Mouse (Mus musculus) liver, postnatal 0 days (tissue): ENCODE measurements at regions not wholly inside any gene's neighbourhood (a gene's known extent, or its start where the extent isn't known, plus 50 kb on each side); places are given as distances from the start of the nearest gene placed in this dataset.

Experiments
- ATAC-seq: fragments of 200-750 bp; cut with Nextera tagmentation; 2 replicates; pipeline ENCODE4 v1.8.0; 2017; ENCODE audit warnings: mild to moderate bottlenecking, moderate library complexity
- DNase-seq: peaks from one replicate; pipeline ENCODE4 v3.0.0-alpha.2; 2016
- H3K27ac ChIP-seq: fragments of 300-500 bp; sonication (generic); 2 replicates; pipeline ENCODE4 v1.5.1; 2014; ENCODE audit warnings: antibody characterized with exemption, moderate library complexity, mild to moderate bottlenecking, low read depth
- H3K27me3 ChIP-seq: fragments of 300-500 bp; sonication (generic); 2 replicates; pipeline ENCODE4 v1.6.1; 2014; ENCODE audit warnings: low read length, control low read depth, mixed read lengths; ENCODE audit not compliant: insufficient read depth
- H3K36me3 ChIP-seq: fragments of 300-500 bp; sonication (generic); replicated peaks from 2 replicates; pipeline ENCODE4 v1.6.1; 2014; ENCODE audit warnings: mild to moderate bottlenecking, control low read depth, low read length, moderate library complexity, mixed read lengths; ENCODE audit not compliant: insufficient read depth
- H3K4me1 ChIP-seq: fragments of 300-500 bp; sonication (generic); 2 replicates; pipeline ENCODE4 v1.6.1; 2014; ENCODE audit warnings: antibody characterized with exemption, mild to moderate bottlenecking, control low read depth; ENCODE audit not compliant: insufficient read depth
- H3K4me2 ChIP-seq: fragments of 300-500 bp; sonication (generic); 2 replicates; pipeline ENCODE4 v1.6.1; 2014; ENCODE audit warnings: low read depth, mild to moderate bottlenecking, low read length, moderate library complexity, mixed read lengths
- H3K4me3 ChIP-seq: fragments of 300-500 bp; sonication (generic); 2 replicates; pipeline ENCODE4 v1.5.1; 2014; ENCODE audit warnings: low read depth, low read length
- H3K9ac ChIP-seq: fragments of 300-500 bp; sonication (generic); replicated peaks from 2 replicates; pipeline ENCODE4 v1.6.1; 2014; ENCODE audit warnings: mild to moderate bottlenecking, moderate library complexity
- H3K9me3 ChIP-seq: fragments of 300-500 bp; sonication (generic); 2 replicates; pipeline ENCODE4 v1.6.1; 2016; ENCODE audit warnings: mild to moderate bottlenecking, control low read depth, low read length, mixed read lengths
- CTCF ChIP-seq: sonication (generic); IDR thresholded peaks from 2 replicates; pipeline ENCODE4 v1.5.1; 2016; ENCODE audit warnings: antibody characterized with exemption, low read depth
- EP300 ChIP-seq: IDR thresholded peaks from 2 replicates; pipeline ENCODE4 v1.6.1; 2016; ENCODE audit warnings: antibody characterized with exemption, low read depth, mild to moderate bottlenecking
- WGBS: fragments of 180-500 bp; shearing (Covaris S2); extraction: QIAGEN DNeasy Blood & Tissue Kit; methylation state at CpG from one replicate; pipeline ENCODE4 v1.1.7; 2014; ENCODE audit not compliant: insufficient replicate concordance; 5-methylcytosine and 5-hydroxymethylcytosine counted together

DNA sequence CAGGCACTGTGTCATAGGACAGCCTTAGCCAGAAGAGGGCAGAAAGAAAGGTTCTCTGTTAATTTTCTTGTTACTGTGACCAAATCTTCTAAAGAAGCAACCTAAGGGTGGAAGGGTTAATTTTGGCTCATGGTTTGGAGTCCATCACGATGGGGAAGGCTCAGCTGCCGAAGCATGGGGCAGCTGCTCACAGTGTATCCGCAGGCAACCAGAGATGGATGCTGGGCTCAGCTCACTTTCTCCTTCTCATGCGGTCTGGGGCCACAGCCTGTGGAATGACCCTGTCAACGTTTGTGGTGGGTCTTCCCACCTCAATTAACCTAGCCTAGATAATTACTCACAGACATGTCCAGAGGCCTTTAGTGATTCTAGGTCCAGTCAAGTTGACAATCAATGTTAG lies 160.2 kb upstream of the Topaz1 start:
- WGBS: 57% methylated on average over 5 of the region's 5 CpGs
- no peak overlapping the region for H3K4me3 ChIP-seq
- H3K9me3 ChIP-seq: no peaks in the 10 kb centered on the region
- H3K4me2 ChIP-seq: no peak overlapping the region
- H3K36me3 ChIP-seq: no peaks in the 10 kb centered on the region
- H3K4me1 ChIP-seq: no peaks in the 10 kb centered on the region
- 0 out of 2 replicates have a peak, but pooled peaks cover 3% of the 10 kb centered on the region for H3K27me3 ChIP-seq
- H3K27ac ChIP-seq: no peak overlapping the region
- ATAC-seq (no peak), DNase-seq (no peak)
- no peak for TF ChIP-seq CTCF
- TF ChIP-seq EP300: no peak
- H3K9ac ChIP-seq: no peak overlapping the region

- ATAC-seq: no peak
- no peak overlapping the region for H3K27ac ChIP-seq
- 86% methylated on average over 8 of the region's 8 CpGs for WGBS
These were observed 158.9 kb upstream of the Topaz1 start for GRCm38 (mm10) chr9:122588246-122588645.

DNA sequence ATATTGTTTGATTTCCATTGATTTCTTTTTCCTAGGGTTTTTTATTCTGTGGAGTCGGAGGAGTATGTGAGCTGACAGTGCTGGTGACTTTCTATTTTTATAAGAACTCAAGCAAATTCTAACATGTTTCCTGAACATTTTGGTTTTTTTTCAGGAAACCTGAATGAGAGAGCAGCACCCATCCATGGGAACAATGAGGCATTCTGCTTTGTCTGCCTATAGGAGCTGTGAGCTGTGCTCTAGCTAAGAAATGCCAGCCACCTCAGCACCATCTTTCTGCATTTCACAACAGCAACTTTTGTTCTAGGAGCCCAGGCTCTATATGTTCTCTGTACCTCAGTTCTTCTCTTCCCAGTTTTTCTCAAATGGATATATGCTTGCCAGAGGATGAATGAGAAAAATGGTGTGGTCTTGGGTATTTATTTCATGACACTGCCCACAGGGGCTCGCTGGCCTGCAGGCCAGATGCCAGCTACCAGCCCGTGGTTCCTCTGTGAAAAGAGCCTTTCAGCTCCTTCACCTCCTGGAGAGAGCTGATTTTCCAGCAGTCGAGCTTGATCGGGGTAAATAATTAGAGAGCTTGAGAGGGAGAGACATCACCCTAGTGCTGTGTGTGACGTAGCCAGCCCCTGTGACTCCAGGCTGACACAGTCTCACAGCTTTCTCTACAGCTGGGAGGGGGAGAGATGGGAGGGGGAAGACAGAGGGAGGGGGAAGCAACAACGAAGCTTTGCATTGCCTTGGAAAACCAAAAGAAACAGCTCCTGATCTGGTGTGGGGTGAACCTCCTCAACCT lies 154.1 kb upstream of the Topaz1 start:
- H3K4me1 ChIP-seq: no peaks in the 10 kb centered on the region
- no peak overlapping the region for H3K27ac ChIP-seq
- no peak overlapping the region for H3K9ac ChIP-seq
- WGBS: 23% methylated on average over 7 of the region's 7 CpGs
- TF ChIP-seq CTCF: no peak
- TF ChIP-seq EP300: no peak
- ATAC-seq (no peak), DNase-seq (no peak)
- H3K4me2 ChIP-seq: no peak overlapping the region
- H3K9me3 ChIP-seq: no peaks in the 10 kb centered on the region
- peaks cover 25% of the 10 kb centered on the region; the same call in 1 of the 2 replicates for H3K27me3 ChIP-seq
- no peaks in the 10 kb centered on the region for H3K36me3 ChIP-seq
- H3K4me3 ChIP-seq: no peak overlapping the region

More at GRCm38 (mm10) chr9:122588246-122588645, 158.9 kb upstream of the Topaz1 start:
- no peak for TF ChIP-seq EP300
- TF ChIP-seq CTCF: no peak
- no peaks in the 10 kb centered on the region for H3K4me1 ChIP-seq
- no peaks in the 10 kb centered on the region for H3K36me3 ChIP-seq
- H3K27me3 ChIP-seq: 0 out of 2 replicates have a peak, but pooled peaks cover 5% of the 10 kb centered on the region
- DNase-seq: no peak
- no peak overlapping the region for H3K9ac ChIP-seq
- H3K4me2 ChIP-seq: no peak overlapping the region
- no peak overlapping the region for H3K4me3 ChIP-seq
- H3K9me3 ChIP-seq: no peaks in the 10 kb centered on the region

DNA sequence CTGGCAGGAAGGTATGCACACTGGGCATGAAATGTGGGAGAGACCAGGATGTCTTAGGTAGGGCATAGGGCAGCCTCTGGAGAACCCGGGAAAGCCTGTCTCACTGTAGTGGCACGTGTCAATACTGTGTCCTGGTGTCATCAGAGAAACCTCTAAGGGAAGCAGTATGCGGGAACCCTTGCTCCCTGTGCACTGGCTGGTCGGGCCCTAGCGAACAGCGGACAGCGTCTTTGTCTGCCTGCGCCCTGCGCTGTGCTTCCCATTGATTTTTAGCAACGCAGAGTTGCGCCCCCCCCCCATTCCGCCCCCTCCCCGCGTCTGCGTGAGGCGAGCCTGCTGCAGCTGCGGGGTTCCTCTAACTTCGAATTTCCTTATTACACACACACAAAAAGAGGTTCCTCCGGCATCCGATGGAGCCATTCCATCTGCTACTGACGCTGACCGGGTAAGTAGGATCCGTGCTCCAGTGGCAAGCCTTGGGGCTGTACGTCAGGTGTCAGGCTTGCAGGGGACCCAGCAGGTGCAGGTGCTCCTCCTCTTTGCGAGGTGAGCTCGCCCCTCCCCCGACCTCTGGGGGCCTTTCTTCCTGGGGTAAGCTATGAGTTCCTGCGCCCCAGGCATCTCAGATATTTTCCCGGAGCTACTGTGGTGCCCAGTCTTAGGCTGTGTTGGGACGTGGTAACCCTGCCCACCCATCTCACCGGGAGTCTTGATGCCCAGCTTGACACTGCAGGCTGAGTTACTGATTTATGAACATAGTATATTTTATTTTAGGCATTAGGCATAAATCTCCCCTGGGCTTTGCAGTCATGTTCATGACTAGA lies 151.8 kb upstream of the Topaz1 start:
- Histone ChIP-seq H3K27me3 (peaks cover 22% of the 10 kb centered on the region; the same call in 1 of the 2 replicates), H3K4me2 (no peak overlapping the region), H3K9me3 (no peaks in the 10 kb centered on the region), H3K27ac (no peak overlapping the region), H3K9ac (no peak overlapping the region), H3K4me1 (no peaks in the 10 kb centered on the region), H3K36me3 (no peaks in the 10 kb centered on the region), H3K4me3 (no peak overlapping the region)
- TF ChIP-seq CTCF: no peak
- TF ChIP-seq EP300: no peak
- no peak for DNase-seq
- 6% methylated on average over 29 of the region's 31 CpGs for WGBS
- ATAC-seq: no peak

- H3K4me3 ChIP-seq: no peak overlapping the region
- H3K4me2 ChIP-seq: no peak overlapping the region
- no peaks in the 10 kb centered on the region for H3K4me1 ChIP-seq
- no peaks in the 10 kb centered on the region for H3K27me3 ChIP-seq
- no peak overlapping the region for H3K9ac ChIP-seq
- no peaks in the 10 kb centered on the region for H3K9me3 ChIP-seq
- TF ChIP-seq EP300: no peak
- no peak for TF ChIP-seq CTCF
- H3K36me3 ChIP-seq: no peaks in the 10 kb centered on the region
- WGBS: 27% methylated on average over 2 of the region's 2 CpGs
- ATAC-seq: no peak
- H3K27ac ChIP-seq: no peak overlapping the region
- no peak for DNase-seq
These were observed 144.0 kb upstream of the Topaz1 start for GRCm38 (mm10) chr9:122603106-122603505.

DNA sequence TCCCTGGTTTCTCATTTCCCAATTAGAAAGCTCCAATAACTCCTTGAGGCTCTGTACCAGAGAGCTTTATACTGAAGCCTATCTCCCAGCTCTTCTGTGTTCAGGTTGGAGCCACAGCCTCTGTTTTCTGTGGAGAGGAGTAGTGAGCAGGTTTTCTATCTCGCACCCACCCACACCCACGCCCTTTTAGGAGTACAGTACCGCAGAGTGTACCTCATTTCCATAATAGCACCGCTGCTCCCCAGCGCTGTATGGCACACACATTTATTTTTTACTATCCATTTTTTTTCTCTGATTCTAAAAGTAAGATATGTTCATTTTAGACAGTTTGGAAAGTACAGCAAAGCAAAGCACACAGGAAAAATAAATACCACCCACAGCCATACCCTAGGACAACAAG lies 137.5 kb upstream of the Topaz1 start:
- Histone ChIP-seq H3K27me3 (no peaks in the 10 kb centered on the region), H3K36me3 (no peaks in the 10 kb centered on the region), H3K4me2 (no peak overlapping the region), H3K4me3 (no peak overlapping the region), H3K9ac (no peak overlapping the region), H3K9me3 (no peaks in the 10 kb centered on the region), H3K27ac (no peak overlapping the region), H3K4me1 (no peaks in the 10 kb centered on the region)
- DNase-seq (no peak), ATAC-seq (no peak)
- 86% methylated on average over 5 of the region's 5 CpGs for WGBS
- TF ChIP-seq EP300 (no peak), CTCF (no peak)
